Mouse (Mus musculus) liver, postnatal 0 days (tissue): ENCODE data around the gene Kiss1.

Source experiments
- CTCF ChIP-seq: sonication (generic); IDR thresholded peaks from 2 replicates; pipeline ENCODE4 v1.5.1; 2016; ENCODE audit warnings: antibody characterized with exemption, low read depth
- EP300 ChIP-seq: IDR thresholded peaks from 2 replicates; pipeline ENCODE4 v1.6.1; 2016; ENCODE audit warnings: antibody characterized with exemption, low read depth, mild to moderate bottlenecking

GRCm38 (mm10) chr1:133316577-133316976, 5.1 kb upstream of the Kiss1 start:
- TF ChIP-seq CTCF: no peak
- TF ChIP-seq EP300: no peak
